Mouse (Mus musculus) MEL (cell line): Measurements from ENCODE around the gene Gm10354. TPM values are rescaled to one million over a fixed set of nuclear protein-coding genes. Genes with fewer than 3 reads are reported as not detected.
"Not testable (repeated sequence)": the region's sequence is repeated elsewhere in the genome, so short reads cannot be mapped to it uniquely, and the experiment has no call there.

ENCODE experiments used
- DNase-seq: peaks from one replicate; pipeline ENCODE4 v3.0.0; 2011; ENCODE audit warnings: low read depth, low spot score
- H3K27ac ChIP-seq: 2 replicates; pipeline ENCODE4 v1.5.1; 2012; ENCODE audit warnings: low read depth, mild to moderate bottlenecking, control low read depth, low read length, moderate library complexity; ENCODE audit not compliant: control insufficient read depth
- H3K27me3 ChIP-seq, 2 experiments: fragments of 150-350 bp in 1 of 2; sonication (generic) in 1 of 2; 2 replicates each; pipeline ENCODE4 v1.6.1; 2012; ENCODE audit warnings: low read length in 2 of 2, mild to moderate bottlenecking in 2 of 2, improper control_type of control experiment in 1 of 2, moderate library complexity in 1 of 2; ENCODE audit not compliant: insufficient read depth in 2 of 2, control insufficient read depth in 1 of 2
- H3K36me3 ChIP-seq, 2 experiments: 2 replicates each; pipeline ENCODE4 v1.6.1; 2012 to 2014; ENCODE audit warnings: low read length in 2 of 2, improper control_type of control experiment in 1 of 2, inconsistent platforms in 1 of 2, mild to moderate bottlenecking in 1 of 2; ENCODE audit not compliant: insufficient read depth in 2 of 2, control insufficient read depth in 1 of 2
- H3K4me1 ChIP-seq, 2 experiments: fragments of 150-350 bp in 1 of 2; sonication (generic) in 1 of 2; 2 replicates each; pipeline ENCODE4 v1.6.1; 2012; ENCODE audit warnings: low read length in 2 of 2, improper control_type of control experiment in 1 of 2, mild to moderate bottlenecking in 1 of 2; ENCODE audit not compliant: insufficient read depth in 2 of 2, control insufficient read depth in 1 of 2
- H3K4me3 ChIP-seq, 2 experiments: fragments of 150-350 bp in 1 of 2; sonication (generic) in 1 of 2; 2 replicates each; pipeline ENCODE4 v1.5.1; 2012; ENCODE audit warnings: low read depth in 2 of 2, low read length in 2 of 2, mild to moderate bottlenecking in 2 of 2, moderate library complexity in 2 of 2, control low read depth in 1 of 2, improper control_type of control experiment in 1 of 2; ENCODE audit not compliant: control insufficient read depth in 1 of 2, insufficient read depth in 1 of 2
- H3K79me2 ChIP-seq: 2 replicates; pipeline ENCODE4 v1.6.1; 2012; ENCODE audit warnings: mild to moderate bottlenecking, low read length, moderate library complexity; ENCODE audit not compliant: control insufficient read depth, poor library complexity, insufficient read depth
- H3K9ac ChIP-seq: 2 replicates; pipeline ENCODE4 v1.6.1; 2012; ENCODE audit warnings: low read depth, mild to moderate bottlenecking, control low read depth, low read length, moderate library complexity; ENCODE audit not compliant: control insufficient read depth, poor library complexity, severe bottlenecking
- H3K9me3 ChIP-seq: fragments of 150-350 bp; sonication (generic); replicated peaks from 2 replicates; pipeline ENCODE4 v1.6.1; 2012; ENCODE audit warnings: mild to moderate bottlenecking, low read length, improper control_type of control experiment, moderate library complexity; ENCODE audit not compliant: insufficient read depth
- polyA plus RNA-seq, 2 experiments: library from polyadenylated mRNA; stranded (reverse) in 1 of 2; unstranded in 1 of 2; fragments of >175 nt in 1 of 2; fragments of >200 nt in 1 of 2; gene quantifications; 2 replicates each; pipeline versions ENCODE4 v1.2.1 to v1.2.4; 2012; ENCODE audit warnings: low replicate concordance in 2 of 2, low read depth in 1 of 2; ENCODE audit not compliant: insufficient read length in 2 of 2, insufficient read depth in 1 of 2, missing spikeins in 1 of 2
- total RNA-seq: library from RNA; depleted of rRNA; stranded (reverse); fragments of 300-350 nt; gene quantifications from 2 replicates; pipeline ENCODE4 v1.2.3, GENCODE M21; 2012

Gm10354 gene
- total and polyA plus RNA-seq, 3 experiments: not detected

GRCm38 (mm10) chr5:15004569-15005562 is 26.1 kb upstream of the Gm10354 start:
- not testable (repeated sequence) for H3K9me3 ChIP-seq, H3K4me1 ChIP-seq, H3K9ac ChIP-seq, H3K27ac ChIP-seq, H3K79me2 ChIP-seq, H3K4me3 ChIP-seq, H3K36me3 ChIP-seq, H3K27me3 ChIP-seq, DNase-seq

- H3K4me1 ChIP-seq, H3K27me3 ChIP-seq, H3K4me3 ChIP-seq, H3K27ac ChIP-seq, H3K79me2 ChIP-seq, H3K9ac ChIP-seq, H3K9me3 ChIP-seq, DNase-seq, H3K36me3 ChIP-seq: not testable (repeated sequence)
Observed at GRCm38 (mm10) chr5:14998077-14998476, 19.3 kb upstream of the Gm10354 start.

DNA sequence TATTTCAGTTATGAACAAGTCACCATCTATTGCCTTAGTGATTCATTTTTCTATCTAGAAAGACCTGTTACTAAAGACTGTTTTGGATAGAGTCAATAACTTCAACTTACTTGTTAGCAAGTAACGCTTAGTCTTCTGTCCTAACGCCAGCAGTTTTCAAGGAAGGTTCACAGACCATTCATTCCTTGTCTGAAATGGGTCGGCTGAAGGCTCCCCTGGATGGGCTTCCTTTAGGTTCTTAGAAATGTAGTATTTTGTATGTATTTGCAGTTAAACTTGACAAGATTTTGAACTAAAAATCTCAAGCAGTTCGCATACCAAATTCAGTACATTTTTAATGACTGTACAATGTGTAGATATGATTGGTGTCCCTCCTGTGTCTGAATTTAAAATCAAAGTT is 18.8 kb upstream of the Gm10354 start:
- H3K27ac ChIP-seq, H3K4me1 ChIP-seq, DNase-seq, H3K36me3 ChIP-seq, H3K79me2 ChIP-seq, H3K4me3 ChIP-seq, H3K9ac ChIP-seq, H3K9me3 ChIP-seq, H3K27me3 ChIP-seq: not testable (repeated sequence)

DNA sequence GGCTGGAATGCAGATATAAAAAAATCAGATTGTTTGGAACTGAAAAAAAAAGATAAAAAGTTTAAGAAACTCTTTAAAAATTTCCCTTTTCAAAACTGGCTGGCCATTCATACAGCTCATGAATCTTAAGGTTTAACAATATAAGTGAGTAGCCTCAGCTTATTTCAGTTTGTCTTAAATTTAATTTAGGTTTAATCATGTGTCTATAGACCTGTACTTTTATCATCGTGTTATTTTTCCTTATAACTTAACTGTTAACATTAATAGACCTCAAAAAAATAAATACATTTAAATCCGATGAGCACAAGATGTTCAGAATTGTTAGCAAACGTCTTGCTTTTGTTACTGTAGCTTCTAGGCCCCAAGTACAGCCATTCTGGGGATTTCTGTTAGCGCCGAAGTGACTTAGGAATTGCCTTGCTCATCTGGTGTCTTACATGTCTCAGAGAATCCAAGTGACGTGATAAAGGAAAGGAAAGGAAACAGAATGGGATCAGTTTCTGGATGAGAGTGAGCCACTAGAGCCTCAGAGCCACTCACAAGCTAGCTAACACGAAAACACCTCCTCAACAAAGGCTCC is 18.0 kb upstream of the Gm10354 start:
- not testable (repeated sequence) for H3K9me3 ChIP-seq, DNase-seq, H3K27ac ChIP-seq, H3K79me2 ChIP-seq, H3K27me3 ChIP-seq, H3K36me3 ChIP-seq, H3K4me3 ChIP-seq, H3K4me1 ChIP-seq, H3K9ac ChIP-seq

DNA sequence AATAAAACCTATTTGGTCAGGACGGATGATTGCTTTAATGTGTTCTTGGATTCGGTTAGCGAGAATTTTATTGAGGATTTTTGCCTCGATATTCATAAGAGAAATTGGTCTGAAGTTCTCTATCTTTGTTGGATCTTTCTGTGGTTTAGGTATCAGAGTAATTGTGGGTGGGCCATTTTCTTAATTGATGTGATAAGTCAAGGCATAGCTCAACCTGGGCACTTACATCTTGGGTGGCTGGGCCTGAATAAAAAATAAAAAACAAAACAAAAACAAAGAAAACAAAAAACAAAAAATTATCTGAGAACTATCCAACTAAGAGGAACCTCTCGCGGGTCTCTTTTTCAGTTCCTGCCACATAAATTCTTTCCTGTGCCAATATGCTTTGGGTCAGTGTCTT is 15.4 kb upstream of the Gm10354 start:
- not testable (repeated sequence) for H3K36me3 ChIP-seq, H3K4me1 ChIP-seq, H3K27me3 ChIP-seq, DNase-seq, H3K9me3 ChIP-seq, H3K9ac ChIP-seq, H3K27ac ChIP-seq, H3K79me2 ChIP-seq, H3K4me3 ChIP-seq

DNA sequence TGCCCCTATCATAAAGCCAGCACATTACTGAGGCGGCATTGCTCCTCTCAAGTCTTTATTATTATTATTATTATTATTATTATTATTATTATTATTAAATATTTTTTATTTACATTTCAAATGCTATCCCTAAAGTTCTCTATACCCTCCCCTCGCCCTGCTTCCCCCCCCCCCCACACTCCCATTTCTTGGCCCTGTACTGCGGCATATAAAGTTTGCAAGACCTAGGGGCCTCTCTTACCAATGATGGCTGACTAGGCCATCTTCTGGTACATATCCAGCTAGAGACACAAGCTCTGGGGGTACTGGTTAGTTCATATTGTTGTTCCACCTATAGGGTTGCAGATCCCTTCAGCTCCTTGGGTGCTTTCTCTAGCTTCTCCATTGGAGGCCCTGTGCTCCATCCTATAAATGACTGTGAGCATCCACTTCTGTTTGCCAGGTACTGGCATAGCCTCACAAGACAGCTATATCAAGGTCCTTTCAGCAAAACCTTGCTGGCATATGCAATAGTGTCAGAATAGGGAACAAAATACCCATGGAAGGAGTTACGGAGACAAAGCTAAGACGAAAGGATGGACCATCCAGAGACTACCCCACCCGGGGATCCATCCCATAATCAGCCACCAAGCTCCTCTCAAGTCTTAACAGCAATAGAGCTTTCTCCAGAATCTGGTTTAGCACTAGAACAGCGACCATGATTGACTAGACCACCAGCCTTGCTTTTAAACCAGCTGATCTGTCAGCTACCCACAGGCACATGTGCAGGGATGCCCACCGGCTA is 11.8 kb upstream of the Gm10354 start:
- H3K4me3 ChIP-seq, H3K36me3 ChIP-seq: not testable (repeated sequence)

More for the DNA sequence above, 11.8 kb upstream of the Gm10354 start:
- H3K9me3 ChIP-seq, H3K79me2 ChIP-seq, DNase-seq, H3K27me3 ChIP-seq, H3K4me1 ChIP-seq, H3K9ac ChIP-seq, H3K27ac ChIP-seq: not testable (repeated sequence)
